Mouse (Mus musculus) erythroblast, embryonic 14.5 days (primary cell): Measurements from ENCODE around the gene Olfr273. TPM values are rescaled to one million over a fixed set of nuclear protein-coding genes. Genes with fewer than 3 reads are reported as not detected.
"Not testable (repeated sequence)": the region's sequence is repeated elsewhere in the genome, so short reads cannot be mapped to it uniquely, and the experiment has no call there.

Source experiments
- H3K27me3 ChIP-seq: 2 replicates; pipeline ENCODE4 v1.6.1; 2012; ENCODE audit warnings: inconsistent platforms; ENCODE audit not compliant: control insufficient read depth
- H3K36me3 ChIP-seq: 2 replicates; pipeline ENCODE4 v1.6.1; 2012; ENCODE audit warnings: mild to moderate bottlenecking, inconsistent platforms; ENCODE audit not compliant: control insufficient read depth
- H3K4me1 ChIP-seq: 2 replicates; pipeline ENCODE4 v1.6.1; 2012; ENCODE audit warnings: inconsistent platforms; ENCODE audit not compliant: control insufficient read depth
- H3K4me3 ChIP-seq: replicated peaks from 2 replicates; pipeline ENCODE3; 2012; ENCODE audit warnings: moderate library complexity, mild to moderate bottlenecking, inconsistent platforms
- H3K9me3 ChIP-seq: 2 replicates; pipeline ENCODE4 v1.6.1; 2012; ENCODE audit warnings: low read length, inconsistent platforms, mixed read lengths; ENCODE audit not compliant: control insufficient read depth
- GATA1 ChIP-seq: IDR thresholded peaks from 2 replicates; pipeline ENCODE4 v1.6.1; 2012; ENCODE audit warnings: low read length, inconsistent platforms, mixed read lengths
- TAL1 ChIP-seq: IDR thresholded peaks from 3 replicates; pipeline ENCODE4 v1.6.1; 2012; ENCODE audit warnings: low read length, inconsistent platforms, mixed read lengths
- polyA plus RNA-seq: library from polyadenylated mRNA; stranded (reverse); fragments of >175 nt; gene quantifications from 2 replicates; pipeline ENCODE4 v1.2.3, GENCODE M21; 2012

Gene Olfr273
- not detected in 2 replicates for polyA plus RNA-seq

- Histone ChIP-seq H3K9me3 (no peaks in the 10 kb centered on the region), H3K4me1 (no peaks in the 10 kb centered on the region), H3K36me3 (no peaks in the 10 kb centered on the region), H3K27me3 (no peaks in the 10 kb centered on the region), H3K4me3 (no peak within 1 kb of the TSS)
- TF ChIP-seq TAL1 = no peak
- TF ChIP-seq GATA1 = no peak
Observed at GRCm38 (mm10) chr4:52859136-52859535, at the start of gene Olfr273. TSS of gene Olfr273 (minus strand) at chr4:52859236.

- TF ChIP-seq GATA1 (no peak), TAL1 (no peak)
- Histone ChIP-seq H3K9me3 (no peaks in the 10 kb centered on the region), H3K4me1 (no peaks in the 10 kb centered on the region), H3K36me3 (no peaks in the 10 kb centered on the region), H3K27me3 (no peaks in the 10 kb centered on the region), H3K4me3 (no peak overlapping the region)
Observed at GRCm38 (mm10) chr4:52864156-52864555, 5.1 kb upstream of the Olfr273 start.

GRCm38 (mm10) chr4:52849672-52850071 lies 9.4 kb downstream of the Olfr273 start:
- TF ChIP-seq GATA1 (no peak), TAL1 (no peak)
- no peaks in the 10 kb centered on the region for H3K36me3 ChIP-seq
- H3K9me3 ChIP-seq = no peaks in the 10 kb centered on the region
- no peak overlapping the region for H3K4me3 ChIP-seq
- H3K4me1 ChIP-seq = no peaks in the 10 kb centered on the region
- H3K27me3 ChIP-seq = no peaks in the 10 kb centered on the region

GRCm38 (mm10) chr4:52849039-52849635 lies 9.9 kb downstream of the Olfr273 start:
- no peaks in the 10 kb centered on the region for H3K9me3 ChIP-seq
- TF ChIP-seq TAL1 = no peak
- no peaks in the 10 kb centered on the region for H3K4me1 ChIP-seq
- H3K36me3 ChIP-seq = no peaks in the 10 kb centered on the region
- H3K4me3 ChIP-seq = no peak overlapping the region
- no peaks in the 10 kb centered on the region for H3K27me3 ChIP-seq

GRCm38 (mm10) chr4:52845411-52845810 lies 13.6 kb downstream of the Olfr273 start:
- not testable (repeated sequence) for H3K9me3 ChIP-seq, H3K27me3 ChIP-seq, H3K4me3 ChIP-seq, H3K36me3 ChIP-seq, H3K4me1 ChIP-seq

- Histone ChIP-seq H3K4me1 (no peaks in the 10 kb centered on the region), H3K4me3 (no peak overlapping the region), H3K27me3 (no peaks in the 10 kb centered on the region), H3K9me3 (peaks cover 3% of the 10 kb centered on the region; the same call in 1 of the 2 replicates), H3K36me3 (no peaks in the 10 kb centered on the region)
- no peak for TF ChIP-seq GATA1
- no peak for TF ChIP-seq TAL1
Observed at GRCm38 (mm10) chr4:52821375-52821774, 37.7 kb downstream of the Olfr273 start.

GRCm38 (mm10) chr4:52814304-52814703 lies 44.7 kb downstream of the Olfr273 start, which contains the start of gene Olfr275:
TSS of gene Olfr275 (plus strand) at chr4:52814604.
- Histone ChIP-seq H3K36me3 (no peaks in the 10 kb centered on the region), H3K9me3 (no peaks in the 10 kb centered on the region), H3K4me1 (no peaks in the 10 kb centered on the region), H3K27me3 (no peaks in the 10 kb centered on the region), H3K4me3 (no peak within 1 kb of the TSS)
- TF ChIP-seq GATA1 (no peak), TAL1 (no peak)

- TF ChIP-seq TAL1 = no peak
- no peak for TF ChIP-seq GATA1
- H3K27me3 ChIP-seq = no peaks in the 10 kb centered on the region
- H3K4me3 ChIP-seq = no peak overlapping the region
- no peaks in the 10 kb centered on the region for H3K9me3 ChIP-seq
- H3K36me3 ChIP-seq = no peaks in the 10 kb centered on the region
- H3K4me1 ChIP-seq = no peaks in the 10 kb centered on the region
Observed at GRCm38 (mm10) chr4:52811871-52812270, 47.2 kb downstream of the Olfr273 start.

Other genes with a start within 250 kb of the Olfr273 start
- gene Olfr275, start 44.6 kb downstream of the Olfr273 start, polyA plus RNA-seq = not detected in 2 replicates
- not detected in 2 replicates for gene Olfr272, start 59.9 kb upstream of the Olfr273 start, polyA plus RNA-seq
- not detected in 2 replicates for gene Olfr270, start 105.3 kb upstream of the Olfr273 start, polyA plus RNA-seq
- gene Nipsnap3a, start 130.0 kb upstream of the Olfr273 start, polyA plus RNA-seq = not detected in 2 replicates
- 1.5 and 1.7 TPM in 2 replicates for gene Nipsnap3b, start 152.6 kb upstream of the Olfr273 start, polyA plus RNA-seq